In the genomic region with DNA sequence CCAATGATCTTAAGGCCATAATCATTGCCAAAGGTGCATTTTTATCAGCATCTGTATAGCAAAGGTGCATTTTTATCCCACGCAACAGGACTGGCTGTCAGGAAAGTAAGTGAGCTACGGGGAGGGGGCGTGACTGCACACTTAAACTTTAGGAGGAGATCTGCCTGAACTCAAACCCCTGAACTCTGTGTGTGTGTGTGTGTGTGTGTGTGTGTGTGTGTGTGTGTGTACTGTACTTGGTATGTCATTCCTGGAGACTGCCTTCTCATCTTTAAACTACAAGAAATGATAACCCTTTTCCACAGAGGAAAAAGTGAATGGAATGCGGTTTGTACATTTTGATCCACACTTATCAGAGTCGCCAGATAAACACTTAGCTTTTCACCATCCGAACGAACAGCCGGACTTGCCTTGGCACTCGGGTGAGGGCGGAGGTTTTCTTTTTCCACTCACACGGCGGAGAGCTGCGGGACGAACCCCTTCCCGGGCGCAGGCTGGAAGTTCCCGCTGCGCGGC, we compare ENCODE assay signal across 8 mouse cellular contexts. TPM values are rescaled to one million over a fixed set of nuclear protein-coding genes. Genes with fewer than 3 reads are reported as not detected.
DNase-seq lines count a peak whose midpoint lies in the region; ATAC-seq and TF ChIP-seq lines count a peak whose summit lies in the region.

No protein-coding gene starts in this region.

- DNase-seq in kidney, adult 2 months: no peak
- DNase-seq in kidney, adult 18-20 months: no peak
- no peak for DNase-seq in hindbrain, embryonic 14.5 days (ENCODE audit: low spot score)
- DNase-seq in midbrain, embryonic 14.5 days: no peak
- DNase-seq in frontal cortex, postnatal 25 days (ENCODE audit: low spot score in 2 of 2): no peak
- no peak for DNase-seq in B cell, adult 2 months

- no peak for ATAC-seq in hindbrain, embryonic 14.5 days (ENCODE audit: low FRiP score)
- no peak for ATAC-seq in midbrain, embryonic 14.5 days (ENCODE audit: low FRiP score, low TSS enrichment)
- no peak for ATAC-seq in activated CD4-positive, CD25-positive, alpha-beta regulatory T cell, adult 4 months

- no peaks in the 10 kb centered on the region for H3K36me3 ChIP-seq in kidney, adult 2 months (ENCODE audit: control insufficient read depth, insufficient read depth, low read length)
- no peaks in the 10 kb centered on the region for H3K36me3 ChIP-seq in hindbrain, embryonic 14.5 days (replicated peaks; ENCODE audit: control insufficient read depth, insufficient read depth)
- no peaks in the 10 kb centered on the region for H3K36me3 ChIP-seq in midbrain, embryonic 14.5 days (ENCODE audit: control insufficient read depth, insufficient read depth, low read length)

- no peaks in the 10 kb centered on the region for H3K9me3 ChIP-seq in hindbrain, embryonic 14.5 days (ENCODE audit: control insufficient read depth, low read length)
- no peaks in the 10 kb centered on the region for H3K9me3 ChIP-seq in midbrain, embryonic 14.5 days (ENCODE audit: control insufficient read depth, low read length)

- 3% methylated on average over 19 of the region's 19 CpGs for WGBS in kidney, adult 2 months
- WGBS in bone marrow, adult 2 months: 6% methylated on average over 19 of the region's 19 CpGs
- WGBS in hindbrain, embryonic 14.5 days: 4% methylated on average over 19 of the region's 19 CpGs
- WGBS in midbrain, embryonic 14.5 days: 2% methylated on average over 19 of the region's 19 CpGs

- no peaks in the 10 kb centered on the region for H3K27me3 ChIP-seq in kidney, adult 2 months (replicated peaks; ENCODE audit: control insufficient read depth, insufficient read depth, low read length)
- H3K27me3 ChIP-seq in hindbrain, embryonic 14.5 days (ENCODE audit: control insufficient read depth, insufficient read depth, low read length): no peaks in the 10 kb centered on the region
- peaks cover 8% of the 10 kb centered on the region; the same call in 1 of the 2 replicates for H3K27me3 ChIP-seq in midbrain, embryonic 14.5 days (ENCODE audit: control insufficient read depth, insufficient read depth, low read length)

- no peak for TF ChIP-seq CTCF in kidney, adult 2 months (conservative IDR thresholded peaks at IDR 0.05; ENCODE audit: insufficient read depth, insufficient read length, low read depth, low read length)
- no peak for TF ChIP-seq CTCF in bone marrow, adult 2 months (IDR thresholded peaks at IDR 0.05; ENCODE audit: control insufficient read depth, insufficient read depth, low read length)

- peak overlapping the region; percentile 85 for H3K9ac ChIP-seq in hindbrain, embryonic 14.5 days
- H3K9ac ChIP-seq in midbrain, embryonic 14.5 days (replicated peaks; ENCODE audit: low read length): peak overlapping the region; percentile 77

- TF ChIP-seq POLR2A in kidney, adult 2 months (IDR thresholded peaks at IDR 0.05; ENCODE audit: low read depth, low read length): no peak
- TF ChIP-seq POLR2A in bone marrow, adult 2 months (IDR thresholded peaks at IDR 0.05; ENCODE audit: borderline replicate concordance, control insufficient read depth, low read depth, low read length): no peak

- peak overlapping the region; percentile 78 for H3K4me2 ChIP-seq in hindbrain, embryonic 14.5 days (replicated peaks)
- H3K4me2 ChIP-seq in midbrain, embryonic 14.5 days (ENCODE audit: low read length): peak overlapping the region; percentile 95

- peak overlapping the region; percentile 77 for H3K4me3 ChIP-seq in kidney, adult 2 months (ENCODE audit: insufficient read depth, low read depth, low read length)
- peak overlapping the region; percentile 82 for H3K4me3 ChIP-seq in bone marrow, adult 2 months (replicated peaks; ENCODE audit: control insufficient read depth, low read depth, low read length)
- H3K4me3 ChIP-seq in hindbrain, embryonic 14.5 days (replicated peaks; ENCODE audit: low read length): peak overlapping the region; percentile 77
- peak overlapping the region; percentile 67 for H3K4me3 ChIP-seq in midbrain, embryonic 14.5 days (replicated peaks; ENCODE audit: low read depth, low read length)

- H3K27ac ChIP-seq in kidney, adult 2 months (ENCODE audit: insufficient read depth, low read depth, low read length): peak overlapping the region; percentile 98
- H3K27ac ChIP-seq in bone marrow, adult 2 months (ENCODE audit: control insufficient read depth, insufficient read depth, low read depth, low read length, poor library complexity): peak overlapping the region; percentile 90; the same call in 1 of the 2 replicates
- peak overlapping the region; percentile 90 for H3K27ac ChIP-seq in hindbrain, embryonic 14.5 days
- H3K27ac ChIP-seq in midbrain, embryonic 14.5 days (replicated peaks; ENCODE audit: low read depth, low read length): peak overlapping the region; percentile 85; the same call in 1 of the 2 replicates

- H3K4me1 ChIP-seq in kidney, adult 2 months (ENCODE audit: control insufficient read depth, insufficient read depth, low read length): peaks cover 10% of the 10 kb centered on the region; the same call in 1 of the 2 replicates
- H3K4me1 ChIP-seq in bone marrow, adult 2 months (ENCODE audit: control insufficient read depth, insufficient read depth, low read length): peaks cover 2% of the 10 kb centered on the region
- H3K4me1 ChIP-seq in hindbrain, embryonic 14.5 days (replicated peaks; ENCODE audit: control insufficient read depth, insufficient read depth, low read length): peaks cover 20% of the 10 kb centered on the region
- peaks cover 26% of the 10 kb centered on the region for H3K4me1 ChIP-seq in midbrain, embryonic 14.5 days (ENCODE audit: control insufficient read depth, insufficient read depth, low read length)

RNA-seq across cellular contexts. Expression of gene Prkce, which starts 1.5 kb away (rescaled TPM):
- polyA plus RNA-seq in kidney, adult 2 months (2012; rRNA removed): 5.0 and 6.1 TPM in 2 replicates
- 3.5 and 4.8 TPM in 2 replicates for polyA plus RNA-seq in bone marrow, adult 2 months (2011; ENCODE audit: insufficient read depth, insufficient read length, low replicate concordance, missing spikeins)
- polyA plus RNA-seq in hindbrain, embryonic 14.5 days (2014; fragmentation: Nextera tagmentation; extraction: Ambion mirVana): 38.7 and 43.5 TPM in 2 replicates
- 25.4 and 29.6 TPM in 2 replicates for polyA plus RNA-seq in midbrain, embryonic 14.5 days (2014; fragmentation: Nextera tagmentation; extraction: Ambion mirVana)
- 1 to 10 TPM; 2.1 to 2.9 TPM for polyA plus RNA-seq in activated CD4-positive, CD25-positive, alpha-beta regulatory T cell, adult 4 months (2017; shearing (Covaris generic))

RNA-seq across cellular contexts. Expression of gene Srbd1, which starts 21.1 kb away (rescaled TPM):
- 2.3 and 3.6 TPM in 2 replicates for polyA plus RNA-seq in kidney, adult 2 months (2012; rRNA removed)
- 7.7 and 11.7 TPM in 2 replicates for polyA plus RNA-seq in bone marrow, adult 2 months (2011; ENCODE audit: insufficient read depth, insufficient read length, low replicate concordance, missing spikeins)
- polyA plus RNA-seq in hindbrain, embryonic 14.5 days (2014; fragmentation: Nextera tagmentation; extraction: Ambion mirVana): 7.6 and 10.4 TPM in 2 replicates
- 9.1 and 11.3 TPM in 2 replicates for polyA plus RNA-seq in midbrain, embryonic 14.5 days (2014; fragmentation: Nextera tagmentation; extraction: Ambion mirVana)
- 10 to 100 TPM in 1 of 2 experiments, 1 to 10 TPM in 1; 9.5 to 10.9 TPM for polyA plus RNA-seq in activated CD4-positive, CD25-positive, alpha-beta regulatory T cell, adult 4 months (2017; shearing (Covaris generic))
